Mouse (Mus musculus) brain, embryonic 14.5 days (tissue): Measurements from ENCODE around the gene Paf1. TPM values are rescaled to one million over a fixed set of nuclear protein-coding genes. Genes with fewer than 3 reads are reported as not detected.

Experiments used
- DNase-seq: peaks from one replicate; pipeline ENCODE4 v3.0.0-alpha.2; 2011; ENCODE audit warnings: low read depth
- CTCF ChIP-seq: fragments of 200-500 bp; IDR thresholded peaks from 2 replicates; pipeline ENCODE4 v1.5.1; 2012; ENCODE audit warnings: inconsistent platforms, mild to moderate bottlenecking, moderate library complexity, borderline replicate concordance; ENCODE audit not compliant: insufficient read depth, insufficient read length; ENCODE audit errors: extremely low read depth
- POLR2A ChIP-seq: fragments of 200-500 bp; IDR thresholded peaks from 2 replicates; pipeline ENCODE4 v1.6.1; 2012; ENCODE audit warnings: mild to moderate bottlenecking, inconsistent platforms, borderline replicate concordance; ENCODE audit not compliant: poor library complexity, insufficient read depth, insufficient read length, severe bottlenecking; ENCODE audit errors: extremely low read depth
- polyA plus RNA-seq: library from polyadenylated mRNA; depleted of rRNA; stranded (reverse); fragments of >200 nt; gene quantifications from 2 replicates; pipeline ENCODE4 v1.2.3, GENCODE M21; 2012; rRNA removed

Gene Paf1
- polyA plus RNA-seq, 1 experiment, result 105 TPM

DNA sequence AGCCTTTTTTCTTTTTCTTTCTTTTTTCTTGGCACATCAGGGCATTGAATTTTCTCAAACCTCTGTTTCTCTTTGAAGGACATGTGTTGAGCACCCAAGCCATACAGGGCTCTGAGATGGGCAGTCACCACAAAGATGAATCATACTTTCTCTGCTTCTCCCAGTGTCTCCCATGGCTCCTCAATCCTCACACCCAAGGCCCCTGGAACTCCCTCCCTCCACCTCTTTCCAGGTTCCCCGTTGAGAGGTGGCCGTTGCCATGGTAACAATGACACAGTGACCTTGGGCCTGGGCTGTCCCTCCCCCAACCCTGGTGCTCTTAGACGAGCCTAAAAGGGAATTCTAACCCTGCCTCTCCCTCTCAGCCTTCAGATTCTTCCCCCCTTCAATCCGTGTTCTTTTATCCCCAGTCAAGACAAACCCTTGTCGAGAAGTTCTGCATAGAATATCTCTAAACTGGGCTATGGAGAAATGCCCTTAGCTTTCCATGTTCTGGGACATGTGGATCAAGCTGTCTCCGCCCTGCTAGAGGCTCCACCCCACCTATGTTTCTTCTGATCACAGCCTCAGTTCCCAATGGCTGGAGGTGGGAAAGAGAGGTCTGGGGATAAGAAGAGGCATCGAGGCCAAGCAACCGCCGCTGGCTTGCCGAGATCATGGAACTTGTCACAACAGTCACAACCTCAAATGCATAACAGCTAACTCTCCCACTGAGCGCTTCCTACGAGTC, 54.5 kb downstream of the Paf1 start:
- TF ChIP-seq CTCF (no peak), POLR2A (no peak)

DNA sequence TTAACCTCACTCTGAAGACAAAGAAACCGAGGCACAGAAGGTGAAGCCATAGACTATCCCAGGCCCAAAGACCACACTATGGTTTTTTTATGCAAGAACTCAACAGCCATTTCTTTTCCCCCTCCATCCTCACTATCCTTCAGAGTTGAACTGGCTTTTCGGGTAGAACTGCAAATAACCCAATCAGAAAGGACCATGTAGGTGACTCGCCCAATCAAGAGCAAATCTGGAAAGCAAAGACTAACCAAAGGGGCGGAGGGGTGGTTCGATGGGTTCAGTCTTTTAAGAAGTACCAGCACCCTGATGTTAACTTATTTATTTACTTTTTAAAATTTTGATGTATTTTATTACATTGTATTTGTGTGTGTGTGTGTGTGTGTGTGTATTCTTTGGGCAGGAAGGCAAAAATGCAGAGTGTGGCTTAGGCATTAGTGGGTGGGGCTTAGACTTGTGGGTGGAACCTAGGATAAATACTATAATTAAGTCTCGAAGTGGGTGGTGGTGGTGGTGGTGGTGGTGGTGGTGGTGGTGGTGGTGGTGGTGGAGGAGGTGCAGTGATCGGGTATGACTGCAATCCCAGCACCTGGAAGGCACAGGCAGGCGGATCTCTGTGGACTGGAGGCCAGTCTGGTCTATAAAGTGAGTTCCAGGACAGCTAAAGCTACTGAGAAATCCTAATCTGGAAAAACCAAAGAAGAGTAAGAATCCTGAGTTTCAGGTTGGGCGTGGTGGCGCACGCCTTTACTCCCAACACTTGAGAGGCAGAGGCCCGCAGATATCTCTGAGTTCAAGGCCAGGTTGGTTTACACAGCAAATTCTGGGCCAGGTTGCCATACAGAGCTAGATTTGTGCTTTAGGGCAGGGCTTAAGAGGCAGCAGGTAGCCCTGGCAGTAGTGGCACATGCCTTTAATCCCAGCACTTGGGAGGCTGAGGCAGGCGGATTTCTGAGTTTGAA, 55.4 kb downstream of the Paf1 start:
- TF ChIP-seq CTCF, result no peak
- no peak for TF ChIP-seq POLR2A

More for the DNA sequence above, 54.5 kb downstream of the Paf1 start:
- DNase-seq, result no peak

More for the DNA sequence above, 55.4 kb downstream of the Paf1 start:
- DNase-seq, result no peak

Other genes with a start within 250 kb of the Paf1 start
- gene Fbl, start 223.2 kb upstream of the Paf1 start, polyA plus RNA-seq, result 177 and 202 TPM in 2 replicates
- gene Dyrk1b, start 213.5 kb upstream of the Paf1 start, polyA plus RNA-seq, result 40.1 and 43.3 TPM in 2 replicates
- 62.0 and 63.2 TPM in 2 replicates for gene Eid2, start 125.1 kb upstream of the Paf1 start, polyA plus RNA-seq
- gene Eid2b, start 115.2 kb upstream of the Paf1 start, polyA plus RNA-seq, result 40.9 and 46.6 TPM in 2 replicates
- 0.50 and 0.81 TPM in 2 replicates for gene Selenov, start 101.8 kb upstream of the Paf1 start, polyA plus RNA-seq
- 30.3 and 43.3 TPM in 2 replicates for gene Dll3, start 90.7 kb upstream of the Paf1 start, polyA plus RNA-seq
- 105 and 134 TPM in 2 replicates for gene Timm50, start 80.9 kb upstream of the Paf1 start, polyA plus RNA-seq
- 103 and 118 TPM in 2 replicates for gene Supt5, start 54.2 kb upstream of the Paf1 start, polyA plus RNA-seq
- 1,173 and 1,238 TPM in 2 replicates for gene Rps16, start 42.3 kb upstream of the Paf1 start, polyA plus RNA-seq
- gene Plekhg2, start 20.4 kb upstream of the Paf1 start, polyA plus RNA-seq, result 20.2 and 35.0 TPM in 2 replicates
- 4.1 and 4.3 TPM in 2 replicates for gene Zfp36, start 12.7 kb upstream of the Paf1 start, polyA plus RNA-seq
- 46.5 and 57.7 TPM in 2 replicates for gene Med29, start 243 bp upstream of the Paf1 start, polyA plus RNA-seq
- 2.8 and 3.3 TPM in 2 replicates for gene Gmfg, start 44.5 kb downstream of the Paf1 start, polyA plus RNA-seq
- 61.1 and 87.9 TPM in 2 replicates for gene Lrfn1, start 59.0 kb downstream of the Paf1 start, polyA plus RNA-seq
- gene Ifnl2, start 117.5 kb downstream of the Paf1 start, polyA plus RNA-seq, result not detected in 2 replicates
- not detected in 2 replicates for gene Ifnl3, start 129.9 kb downstream of the Paf1 start, polyA plus RNA-seq
- gene Sycn, start 147.9 kb downstream of the Paf1 start, polyA plus RNA-seq, result not detected in 2 replicates
- gene Nccrp1, start 154.3 kb downstream of the Paf1 start, polyA plus RNA-seq, result 0.08 and 0.11 TPM in 2 replicates
- gene Samd4b, start 205.2 kb downstream of the Paf1 start, polyA plus RNA-seq, result 83.9 and 92.0 TPM in 2 replicates
- 18.9 and 21.3 TPM in 2 replicates for gene Pak4, start 205.2 kb downstream of the Paf1 start, polyA plus RNA-seq
- gene Acp7, start 238.4 kb downstream of the Paf1 start, polyA plus RNA-seq, result 0.11 and 0.30 TPM in 2 replicates